In genomic region chr11:98348083-98348961, GRCm38 (mm10) we compare ENCODE assay signal across 9 mouse cellular contexts. TPM values are rescaled to one million over a fixed set of nuclear protein-coding genes. Genes with fewer than 3 reads are reported as not detected.
DNase-seq lines count a peak whose midpoint lies in the region; ATAC-seq and TF ChIP-seq lines count a peak whose summit lies in the region.
"Had no signal": no experiment of that assay in that cellular context is flagged by ENCODE, and none has a peak within 500 bp of the region (broad histone marks: within the 10 kb centered on the region; RNA-seq: fewer than 3 reads in every experiment).

TSS of gene Ppp1r1b (plus strand) at chr11:98348404.

- no peaks in the 10 kb centered on the region for H3K36me3 ChIP-seq in intestine, embryonic 16.5 days (ENCODE audit: control insufficient read depth, insufficient read depth, low read length)
- H3K36me3 ChIP-seq in midbrain, embryonic 12.5 days, result no peaks in the 10 kb centered on the region

- no peak for DNase-seq in cerebellum, postnatal 4 days (ENCODE audit: low spot score in 2 of 2)
- peak; percentile 67 for DNase-seq in brain, embryonic 14.5 days (ENCODE audit: low read depth)
- DNase-seq in frontal cortex, adult 2 months (ENCODE audit: extremely low spot score in 1 of 2, low spot score in 1 of 2), result peak; percentile 48 to 82
- peak; percentile 72 to 76 for DNase-seq in left cerebral cortex, postnatal 25 days (ENCODE audit: low spot score in 2 of 2)
- peak; percentile 52 to 62 for DNase-seq in thymus, adult 18-20 months

- peak within 1 kb of the TSS; percentile 72 for H3K9ac ChIP-seq in intestine, embryonic 16.5 days (ENCODE audit: low read depth, low read length)
- peak within 1 kb of the TSS; percentile 62 for H3K9ac ChIP-seq in midbrain, embryonic 12.5 days (replicated peaks)

- no peak for TF ChIP-seq CTCF in brain, embryonic 14.5 days (IDR thresholded peaks at IDR 0.05; ENCODE audit: borderline replicate concordance, extremely low read depth, insufficient read depth, insufficient read length)

- H3K27me3 ChIP-seq in intestine, embryonic 16.5 days (replicated peaks; ENCODE audit: control insufficient read depth, insufficient read depth, low read length), result peaks cover 47% of the 10 kb centered on the region
- peaks cover 97% of the 10 kb centered on the region for H3K27me3 ChIP-seq in midbrain, embryonic 12.5 days

- no peak within 1 kb of the TSS for H3K27ac ChIP-seq in intestine, embryonic 16.5 days (ENCODE audit: low read length)
- no peak within 1 kb of the TSS for H3K27ac ChIP-seq in midbrain, embryonic 12.5 days (replicated peaks)
- H3K27ac ChIP-seq: macrophage had no signal

- intact Hi-C loops in left cerebral cortex, postnatal 25 days (cut with DNase I), result no loop called here

- TF ChIP-seq POLR2A in brain, embryonic 14.5 days (IDR thresholded peaks at IDR 0.05; ENCODE audit: borderline replicate concordance, extremely low read depth, insufficient read depth, insufficient read length, poor library complexity, severe bottlenecking), result no peak

- ATAC-seq in cerebellum, adult (ENCODE audit: insufficient number of reproducible peaks, low FRiP score, low TSS enrichment), result peak; percentile 38; the same call in 1 of the 2 replicates
- ATAC-seq in intestine, embryonic 16.5 days, result peak; percentile 70
- ATAC-seq in midbrain, embryonic 12.5 days (ENCODE audit: low FRiP score, low read depth), result peak; percentile 54; the same call in 1 of the 2 replicates

- H3K9me3 ChIP-seq in intestine, embryonic 16.5 days (ENCODE audit: control insufficient read depth, low read length), result no peaks in the 10 kb centered on the region
- no peaks in the 10 kb centered on the region for H3K9me3 ChIP-seq in midbrain, embryonic 12.5 days

- H3K4me1 ChIP-seq in intestine, embryonic 16.5 days (ENCODE audit: control insufficient read depth, insufficient read depth, low read length), result peaks cover 14% of the 10 kb centered on the region
- peaks cover 20% of the 10 kb centered on the region for H3K4me1 ChIP-seq in midbrain, embryonic 12.5 days

- peak within 1 kb of the TSS; percentile 62 for H3K4me3 ChIP-seq in intestine, embryonic 16.5 days (ENCODE audit: low read length)
- peak within 1 kb of the TSS; percentile 51 for H3K4me3 ChIP-seq in midbrain, embryonic 12.5 days

- WGBS in intestine, embryonic 16.5 days, result under 1% methylated on average over 55 of the region's 55 CpGs
- under 1% methylated on average over 55 of the region's 55 CpGs for WGBS in midbrain, embryonic 12.5 days

- peak within 1 kb of the TSS; percentile 90 for H3K4me2 ChIP-seq in intestine, embryonic 16.5 days (ENCODE audit: low read depth, low read length)
- peak within 1 kb of the TSS; percentile 95 for H3K4me2 ChIP-seq in midbrain, embryonic 12.5 days (replicated peaks)

RNA-seq across cellular contexts. Expression of gene Ppp1r1b, which starts in this region (rescaled TPM):
- 6.9 and 18.2 TPM in 2 replicates for polyA plus RNA-seq in brain, embryonic 14.5 days (2012; rRNA removed)
- 104 and 156 TPM in 2 replicates for polyA plus RNA-seq in frontal cortex, adult 2 months (2012; rRNA removed)
- 91.7 and 92.3 TPM in 2 replicates for polyA plus RNA-seq in intestine, embryonic 16.5 days (2015; fragmentation: Nextera tagmentation; extraction: Ambion mirVana)
- 100 to 1,000 TPM; 141 to 380 TPM for total RNA-seq in left cerebral cortex, postnatal 25 days (2021)
- 1.2 and 1.4 TPM in 2 replicates for polyA plus RNA-seq in midbrain, embryonic 12.5 days (2016; fragmentation: Nextera tagmentation; extraction: Ambion mirVana)
- polyA plus RNA-seq: macrophage had no signal

Comparison
In these comparisons a context has a peak if more than half of its experiments do, and no peak if none do; other contexts are left out.
1. DNase-seq: peak in brain, embryonic 14.5 days (single experiment), frontal cortex, adult 2 months (2 of 2), left cerebral cortex, postnatal 25 days (2 of 2) and thymus, adult 18-20 months (2 of 2); none in cerebellum, postnatal 4 days (0 of 2).
2. Peak in every context shown above with its lines, with median percentiles within 50 percentile points of each other: ATAC-seq.